Mouse (Mus musculus): ENCODE measurements at regions not wholly inside any gene's neighbourhood (a gene's known extent, or its start where the extent isn't known, plus 50 kb on each side); places are given as distances from the start of the nearest gene placed in this dataset.

GRCm38 (mm10) chr8:92180651-92181050 lies 176.8 kb upstream of the Irx5 start:
- no peak overlapping the region for H3K4me3 ChIP-seq (ENCODE audit: low read length)

GRCm38 (mm10) chr8:92179327-92179726 lies 178.1 kb upstream of the Irx5 start:
- no peaks in the 10 kb centered on the region for H3K4me1 ChIP-seq (ENCODE audit: control insufficient read depth, insufficient read depth, low read depth, low read length)
- no peak overlapping the region for H3K27ac ChIP-seq (ENCODE audit: low read depth, low read length)
- no peaks in the 10 kb centered on the region for H3K9me3 ChIP-seq (ENCODE audit: control insufficient read depth, low read length)
- no peaks in the 10 kb centered on the region for H3K27me3 ChIP-seq (replicated peaks; ENCODE audit: control insufficient read depth, insufficient read depth, low read length)
- no peak overlapping the region for H3K4me3 ChIP-seq (ENCODE audit: low read length)
- no peaks in the 10 kb centered on the region for H3K36me3 ChIP-seq (ENCODE audit: control insufficient read depth, insufficient read depth, low read length)
- no peak for ATAC-seq
- 59% methylated on average over 2 of the region's 2 CpGs for WGBS
- no peak overlapping the region for H3K9ac ChIP-seq (ENCODE audit: low read depth, low read length)
- no peak overlapping the region for H3K4me2 ChIP-seq (ENCODE audit: low read length)

More at GRCm38 (mm10) chr8:92180651-92181050, 176.8 kb upstream of the Irx5 start:
- Histone ChIP-seq H3K9me3 (ENCODE audit: control insufficient read depth, low read length) (no peaks in the 10 kb centered on the region), H3K9ac (ENCODE audit: low read depth, low read length) (no peak overlapping the region), H3K4me2 (ENCODE audit: low read length) (no peak overlapping the region), H3K36me3 (ENCODE audit: control insufficient read depth, insufficient read depth, low read length) (no peaks in the 10 kb centered on the region), H3K27ac (ENCODE audit: low read depth, low read length) (no peak overlapping the region), H3K4me1 (ENCODE audit: control insufficient read depth, insufficient read depth, low read depth, low read length) (no peaks in the 10 kb centered on the region), H3K27me3 (replicated peaks; ENCODE audit: control insufficient read depth, insufficient read depth, low read length) (no peaks in the 10 kb centered on the region)
- 88% methylated on average over 4 of the region's 4 CpGs for WGBS
- no peak for ATAC-seq

GRCm38 (mm10) chr8:92176101-92176500 lies 181.3 kb upstream of the Irx5 start:
- H3K4me1 ChIP-seq (ENCODE audit: control insufficient read depth, insufficient read depth, low read depth, low read length) = no peaks in the 10 kb centered on the region
- H3K9ac ChIP-seq (ENCODE audit: low read depth, low read length) = no peak overlapping the region
- no peak for ATAC-seq
- H3K4me3 ChIP-seq (ENCODE audit: low read length) = no peak overlapping the region
- H3K27me3 ChIP-seq (replicated peaks; ENCODE audit: control insufficient read depth, insufficient read depth, low read length) = no peaks in the 10 kb centered on the region
- H3K4me2 ChIP-seq (ENCODE audit: low read length) = no peak overlapping the region
- WGBS = 68% methylated on average over 5 of the region's 5 CpGs
- no peaks in the 10 kb centered on the region for H3K36me3 ChIP-seq (ENCODE audit: control insufficient read depth, insufficient read depth, low read length)
- H3K27ac ChIP-seq (ENCODE audit: low read depth, low read length) = no peak overlapping the region
- no peaks in the 10 kb centered on the region for H3K9me3 ChIP-seq (ENCODE audit: control insufficient read depth, low read length)

DNA sequence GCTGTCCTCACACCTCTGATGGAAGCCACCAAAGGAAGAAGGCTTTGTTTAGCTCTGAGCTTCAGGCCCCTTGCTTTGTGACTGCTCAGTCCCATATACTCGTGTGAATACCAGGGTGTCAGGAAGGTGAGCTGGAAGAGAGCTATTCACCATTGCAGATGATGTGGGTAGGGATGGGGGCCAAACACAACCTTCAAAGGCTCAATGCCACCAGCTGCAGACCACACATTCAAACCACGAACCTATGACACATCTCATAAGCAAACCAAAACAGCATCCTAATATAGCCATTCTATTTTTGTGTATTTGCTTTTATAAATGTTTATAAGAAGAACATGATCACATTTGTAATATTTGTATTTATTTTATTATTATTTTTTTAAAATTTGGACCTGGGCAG lies 183.3 kb upstream of the Irx5 start:
- no peak overlapping the region for H3K4me2 ChIP-seq (ENCODE audit: low read length)
- H3K9ac ChIP-seq (ENCODE audit: low read depth, low read length) = no peak overlapping the region
- H3K27me3 ChIP-seq (replicated peaks; ENCODE audit: control insufficient read depth, insufficient read depth, low read length) = no peaks in the 10 kb centered on the region; the same call in 1 of the 2 replicates
- H3K36me3 ChIP-seq (ENCODE audit: control insufficient read depth, insufficient read depth, low read length) = no peaks in the 10 kb centered on the region
- WGBS = 81% methylated on average over 2 of the region's 2 CpGs
- H3K4me1 ChIP-seq (ENCODE audit: control insufficient read depth, insufficient read depth, low read depth, low read length) = no peaks in the 10 kb centered on the region
- H3K27ac ChIP-seq (ENCODE audit: low read depth, low read length) = no peak overlapping the region
- no peak overlapping the region for H3K4me3 ChIP-seq (ENCODE audit: low read length)
- ATAC-seq = no peak
- no peaks in the 10 kb centered on the region for H3K9me3 ChIP-seq (ENCODE audit: control insufficient read depth, low read length)

- Histone ChIP-seq H3K9ac (ENCODE audit: low read depth, low read length) (no peak overlapping the region), H3K27me3 (replicated peaks; ENCODE audit: control insufficient read depth, insufficient read depth, low read length) (no peaks in the 10 kb centered on the region; the same call in 1 of the 2 replicates), H3K27ac (ENCODE audit: low read depth, low read length) (no peak overlapping the region), H3K9me3 (ENCODE audit: control insufficient read depth, low read length) (no peaks in the 10 kb centered on the region), H3K4me1 (ENCODE audit: control insufficient read depth, insufficient read depth, low read depth, low read length) (no peaks in the 10 kb centered on the region), H3K36me3 (ENCODE audit: control insufficient read depth, insufficient read depth, low read length) (no peaks in the 10 kb centered on the region), H3K4me3 (ENCODE audit: low read length) (no peak overlapping the region), H3K4me2 (ENCODE audit: low read length) (no peak overlapping the region)
- ATAC-seq = no peak
- WGBS = 74% methylated on average over 2 of the region's 2 CpGs
These were observed 185.8 kb upstream of the Irx5 start for GRCm38 (mm10) chr8:92171578-92171977.

GRCm38 (mm10) chr8:92167340-92167783 lies 190.1 kb upstream of the Irx5 start:
- Histone ChIP-seq H3K9ac (ENCODE audit: low read depth, low read length) (no peak overlapping the region), H3K36me3 (ENCODE audit: control insufficient read depth, insufficient read depth, low read length) (no peaks in the 10 kb centered on the region), H3K9me3 (ENCODE audit: control insufficient read depth, low read length) (no peaks in the 10 kb centered on the region), H3K27me3 (replicated peaks; ENCODE audit: control insufficient read depth, insufficient read depth, low read length) (no peaks in the 10 kb centered on the region; the same call in 1 of the 2 replicates), H3K4me1 (ENCODE audit: control insufficient read depth, insufficient read depth, low read depth, low read length) (no peaks in the 10 kb centered on the region), H3K4me3 (ENCODE audit: low read length) (no peak overlapping the region), H3K4me2 (ENCODE audit: low read length) (no peak overlapping the region), H3K27ac (ENCODE audit: low read depth, low read length) (no peak overlapping the region)
- WGBS = 34% methylated on average over 4 of the region's 4 CpGs
- no peak for ATAC-seq

DNA sequence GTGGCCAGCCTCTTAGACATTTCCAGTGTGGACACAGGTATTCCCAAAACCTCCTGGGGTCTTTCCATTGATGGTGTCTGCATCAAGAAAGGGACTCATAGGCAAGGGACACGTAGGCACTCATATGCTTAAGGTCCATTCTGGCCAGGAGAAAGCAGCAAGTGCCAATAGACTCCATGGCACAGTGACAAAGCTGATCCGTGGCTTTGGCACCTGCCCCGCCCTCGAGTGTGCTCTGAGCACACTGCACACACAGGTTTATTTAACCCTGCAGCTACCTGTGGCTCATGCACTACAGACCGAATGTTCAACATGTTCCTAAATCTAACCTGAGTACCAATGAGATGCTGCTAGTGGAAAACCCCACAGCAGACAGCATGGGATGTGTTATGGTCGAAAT lies 192.1 kb upstream of the Irx5 start:
- Histone ChIP-seq H3K27ac (ENCODE audit: low read depth, low read length) (no peak overlapping the region), H3K4me1 (ENCODE audit: control insufficient read depth, insufficient read depth, low read depth, low read length) (peaks cover 4% of the 10 kb centered on the region), H3K4me3 (ENCODE audit: low read length) (no peak overlapping the region), H3K9ac (ENCODE audit: low read depth, low read length) (no peak overlapping the region), H3K4me2 (ENCODE audit: low read length) (no peak overlapping the region), H3K27me3 (replicated peaks; ENCODE audit: control insufficient read depth, insufficient read depth, low read length) (no peaks in the 10 kb centered on the region), H3K36me3 (ENCODE audit: control insufficient read depth, insufficient read depth, low read length) (no peaks in the 10 kb centered on the region), H3K9me3 (ENCODE audit: control insufficient read depth, low read length) (no peaks in the 10 kb centered on the region)
- no peak for ATAC-seq
- 84% methylated on average over 6 of the region's 6 CpGs for WGBS

- no peak overlapping the region for H3K27ac ChIP-seq (ENCODE audit: low read depth, low read length)
- 89% methylated on average over 4 of the region's 4 CpGs for WGBS
- H3K4me2 ChIP-seq (ENCODE audit: low read length) = no peak overlapping the region
- H3K36me3 ChIP-seq (ENCODE audit: control insufficient read depth, insufficient read depth, low read length) = no peaks in the 10 kb centered on the region
- no peak overlapping the region for H3K9ac ChIP-seq (ENCODE audit: low read depth, low read length)
- H3K4me1 ChIP-seq (ENCODE audit: control insufficient read depth, insufficient read depth, low read depth, low read length) = peaks cover 4% of the 10 kb centered on the region
- ATAC-seq = no peak
- H3K9me3 ChIP-seq (ENCODE audit: control insufficient read depth, low read length) = no peaks in the 10 kb centered on the region
- H3K27me3 ChIP-seq (replicated peaks; ENCODE audit: control insufficient read depth, insufficient read depth, low read length) = no peaks in the 10 kb centered on the region
- no peak overlapping the region for H3K4me3 ChIP-seq (ENCODE audit: low read length)
These were observed 192.9 kb upstream of the Irx5 start for GRCm38 (mm10) chr8:92164496-92164895.

DNA sequence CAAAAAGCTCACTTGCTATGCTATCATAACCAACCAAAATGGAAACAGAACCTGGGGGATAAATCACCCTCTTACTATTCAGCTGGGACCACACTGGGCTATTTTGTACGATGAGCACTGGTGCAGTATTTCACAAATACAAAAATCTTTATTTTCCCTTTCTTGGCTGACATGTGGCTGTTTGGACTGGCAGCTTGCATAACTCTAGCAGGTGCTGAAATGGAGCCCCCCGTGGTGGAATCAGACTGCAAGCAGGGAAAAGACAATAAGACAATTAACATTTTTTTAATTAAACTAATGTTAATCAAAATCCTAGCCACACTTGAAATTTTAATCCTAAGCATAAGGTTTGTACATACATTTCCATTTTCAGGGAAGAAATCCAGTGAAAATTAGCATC lies 196.4 kb upstream of the Irx5 start:
- Histone ChIP-seq H3K9ac (ENCODE audit: low read depth, low read length) (no peak overlapping the region), H3K4me1 (ENCODE audit: control insufficient read depth, insufficient read depth, low read depth, low read length) (peaks cover 4% of the 10 kb centered on the region), H3K4me2 (ENCODE audit: low read length) (no peak overlapping the region), H3K4me3 (ENCODE audit: low read length) (no peak overlapping the region), H3K27ac (ENCODE audit: low read depth, low read length) (no peak overlapping the region), H3K27me3 (replicated peaks; ENCODE audit: control insufficient read depth, insufficient read depth, low read length) (0 out of 2 replicates have a peak, but pooled peaks cover 2% of the 10 kb centered on the region), H3K9me3 (ENCODE audit: control insufficient read depth, low read length) (no peaks in the 10 kb centered on the region), H3K36me3 (ENCODE audit: control insufficient read depth, insufficient read depth, low read length) (no peaks in the 10 kb centered on the region)
- 41% methylated on average over 2 of the region's 2 CpGs for WGBS
- no peak for ATAC-seq

GRCm38 (mm10) chr8:92158219-92158618 lies 199.2 kb upstream of the Irx5 start:
- no peaks in the 10 kb centered on the region for H3K36me3 ChIP-seq (ENCODE audit: control insufficient read depth, insufficient read depth, low read length)
- 0 out of 2 replicates have a peak, but pooled peaks cover 2% of the 10 kb centered on the region for H3K27me3 ChIP-seq (replicated peaks; ENCODE audit: control insufficient read depth, insufficient read depth, low read length)
- no peak overlapping the region for H3K27ac ChIP-seq (ENCODE audit: low read depth, low read length)
- no peak overlapping the region for H3K4me2 ChIP-seq (ENCODE audit: low read length)
- no peak overlapping the region for H3K9ac ChIP-seq (ENCODE audit: low read depth, low read length)
- WGBS = 57% methylated on average over 10 of the region's 10 CpGs
- ATAC-seq = no peak
- peaks cover 4% of the 10 kb centered on the region for H3K4me1 ChIP-seq (ENCODE audit: control insufficient read depth, insufficient read depth, low read depth, low read length)
- no peaks in the 10 kb centered on the region for H3K9me3 ChIP-seq (ENCODE audit: control insufficient read depth, low read length)
- no peak overlapping the region for H3K4me3 ChIP-seq (ENCODE audit: low read length)

Measured in hindbrain, embryonic 16.5 days (tissue).